Mouse (Mus musculus) embryonic facial prominence, embryonic 14.5 days (tissue): ENCODE data around the gene Lexm. TPM values are rescaled to one million over a fixed set of nuclear protein-coding genes. Genes with fewer than 3 reads are reported as not detected.

Experiments
- polyA plus RNA-seq: library from polyadenylated mRNA; unstranded; fragments of >200 nt; fragmentation: Nextera tagmentation; extraction: Ambion mirVana; gene quantifications from 2 replicates; pipeline ENCODE4 v1.2.1, GENCODE M21; 2014

Lexm gene
- polyA plus RNA-seq, 1 experiment from 2014 or later, result not detected

Other genes with a start within 250 kb of the Lexm start
- gene Pcsk9, start 152.9 kb downstream of the Lexm start, polyA plus RNA-seq, result 4.5 and 4.9 TPM in 2 replicates
- gene Bsnd, start 125.0 kb downstream of the Lexm start, polyA plus RNA-seq, result 0.15 TPM in 1 of 2 replicates, not detected in the other
- 14.8 and 17.9 TPM in 2 replicates for gene Dhcr24, start 56.2 kb downstream of the Lexm start, polyA plus RNA-seq
- 2.6 and 3.5 TPM in 2 replicates for gene Ttc22, start 5.2 kb upstream of the Lexm start, polyA plus RNA-seq
- 12.2 and 12.4 TPM in 2 replicates for gene Pars2, start 33.8 kb upstream of the Lexm start, polyA plus RNA-seq
- 71.2 and 80.9 TPM in 2 replicates for gene Ttc4, start 61.7 kb upstream of the Lexm start, polyA plus RNA-seq
- 0.24 and 0.84 TPM in 2 replicates for gene Mroh7, start 113.7 kb upstream of the Lexm start, polyA plus RNA-seq
- gene Fam151a, start 116.6 kb upstream of the Lexm start, polyA plus RNA-seq, result 0.17 and 0.49 TPM in 2 replicates
- 4.1 and 4.2 TPM in 2 replicates for gene Acot11, start 187.8 kb upstream of the Lexm start, polyA plus RNA-seq